Mouse (Mus musculus) hindbrain, embryonic 10.5 days (tissue): ENCODE data around the gene Mindy2. TPM values are rescaled to one million over a fixed set of nuclear protein-coding genes. Genes with fewer than 3 reads are reported as not detected.

ENCODE experiments used
- polyA plus RNA-seq: library from polyadenylated mRNA; unstranded; fragments of >200 nt; fragmentation: Nextera tagmentation; extraction: Ambion mirVana; gene quantifications from 2 replicates; pipeline ENCODE4 v1.2.1, GENCODE M21; 2016

The Mindy2 gene
- polyA plus RNA-seq, 1 experiment from 2014 or later = 8.2 TPM

Other genes with a start within 250 kb of the Mindy2 start
- gene Ccnb2, start 235.6 kb downstream of the Mindy2 start, polyA plus RNA-seq = 220 and 240 TPM in 2 replicates
- 33.5 and 37.1 TPM in 2 replicates for gene Rnf111, start 153.4 kb downstream of the Mindy2 start, polyA plus RNA-seq
- 47.1 and 61.7 TPM in 2 replicates for gene Sltm, start 114.4 kb downstream of the Mindy2 start, polyA plus RNA-seq
- 0.24 and 0.52 TPM in 2 replicates for gene Gm10642, start 923 bp downstream of the Mindy2 start, polyA plus RNA-seq
- gene Adam10, start 21.8 kb upstream of the Mindy2 start, polyA plus RNA-seq = 52.2 and 62.8 TPM in 2 replicates